Comparison of ENCODE assay signal across 16 mouse cellular contexts in genomic region chr1:192537169-192537568, GRCm38 (mm10).
DNase-seq lines count a peak whose midpoint lies in the region; ATAC-seq and TF ChIP-seq lines count a peak whose summit lies in the region.
"Had no signal": no experiment of that assay in that cellular context is flagged by ENCODE, and none has a peak within 500 bp of the region (broad histone marks: within the 10 kb centered on the region; RNA-seq: fewer than 3 reads in every experiment).

No protein-coding gene starts in this region.

- no peak overlapping the region for H3K4me3 ChIP-seq in heart, postnatal 0 days (ENCODE audit: low read depth, low read length)
- H3K4me3 ChIP-seq in bone marrow macrophage, adult 2 months (ENCODE audit: insufficient read depth, low read length), result no peak overlapping the region
- H3K4me3 ChIP-seq: forebrain, embryonic 15.5 days; limb, embryonic 13.5 days; midbrain, embryonic 13.5 days; neural tube, embryonic 12.5 days had no signal

- 58% methylated on average over 7 of the region's 7 CpGs for WGBS in heart, postnatal 0 days

- peaks cover 3% of the 10 kb centered on the region; the same call in 1 of the 2 replicates for H3K4me1 ChIP-seq in heart, postnatal 0 days (ENCODE audit: control insufficient read depth, insufficient read depth)
- peaks cover 11% of the 10 kb centered on the region for H3K4me1 ChIP-seq in bone marrow macrophage, adult 2 months (ENCODE audit: control insufficient read depth, insufficient read depth, low read length)
- H3K4me1 ChIP-seq: forebrain, embryonic 15.5 days; limb, embryonic 13.5 days; neural tube, embryonic 12.5 days had no signal

- TF ChIP-seq EP300 in heart, postnatal 0 days (IDR thresholded peaks at IDR 0.05; ENCODE audit: low read depth), result no peak

- no peak for DNase-seq in heart, postnatal 0 days (ENCODE audit: low spot score)
- no peak for DNase-seq in heart, postnatal 36 days
- peak; percentile 11 for DNase-seq in 416B (ENCODE audit: low read depth)
- peak; percentile 37 for DNase-seq in lung, postnatal 10 days
- DNase-seq in gastrocnemius, postnatal 14 days, result no peak
- DNase-seq in left cerebral cortex, postnatal 25 days (ENCODE audit: low spot score in 2 of 2), result no peak
- no peak for DNase-seq in left cerebral cortex, postnatal 14 days (ENCODE audit: low spot score in 2 of 2)
- DNase-seq: cerebellum, adult 9-10 months; gastrocnemius, postnatal 36 days; kidney, postnatal 10 days; retina, postnatal 1 day had no signal

- no peaks in the 10 kb centered on the region for H3K36me3 ChIP-seq in heart, postnatal 0 days (replicated peaks; ENCODE audit: control insufficient read depth, insufficient read depth, low read length)
- H3K36me3 ChIP-seq: forebrain, embryonic 15.5 days; limb, embryonic 13.5 days; midbrain, embryonic 13.5 days; neural tube, embryonic 12.5 days had no signal

- intact Hi-C loops in heart, postnatal 36 days (cut with DNase I), result no loop called here
- intact Hi-C loops in gastrocnemius, postnatal 14 days (cut with DNase I; ENCODE audit: low total_unique reads), result no loop called here
- intact Hi-C loops in left cerebral cortex, postnatal 25 days (cut with DNase I), result no loop called here
- intact Hi-C loops in left cerebral cortex, postnatal 14 days (cut with DNase I), result no loop called here

- H3K9ac ChIP-seq in heart, postnatal 0 days (replicated peaks; ENCODE audit: low read depth, low read length), result no peak overlapping the region
- H3K9ac ChIP-seq: forebrain, embryonic 15.5 days; limb, embryonic 13.5 days; midbrain, embryonic 13.5 days; neural tube, embryonic 12.5 days had no signal

- no peaks in the 10 kb centered on the region for H3K27me3 ChIP-seq in heart, postnatal 0 days (ENCODE audit: control insufficient read depth, insufficient read depth, low read length)
- H3K27me3 ChIP-seq: forebrain, embryonic 15.5 days; limb, embryonic 13.5 days; midbrain, embryonic 13.5 days; neural tube, embryonic 12.5 days had no signal

- H3K4me2 ChIP-seq in heart, postnatal 0 days (ENCODE audit: low read depth, low read length), result no peak overlapping the region
- H3K4me2 ChIP-seq: forebrain, embryonic 15.5 days; limb, embryonic 13.5 days; midbrain, embryonic 13.5 days; neural tube, embryonic 12.5 days had no signal

- no peaks in the 10 kb centered on the region for H3K9me3 ChIP-seq in heart, postnatal 0 days (replicated peaks; ENCODE audit: control insufficient read depth, low read length)
- H3K9me3 ChIP-seq: forebrain, embryonic 15.5 days; limb, embryonic 13.5 days; midbrain, embryonic 13.5 days; neural tube, embryonic 12.5 days had no signal

- ATAC-seq in heart, postnatal 0 days (ENCODE audit: insufficient read depth, low read depth), result peak; percentile 41; the same call in 1 of the 2 replicates
- ATAC-seq: forebrain, embryonic 15.5 days; midbrain, embryonic 13.5 days had no signal

- TF ChIP-seq POLR2A in bone marrow macrophage, adult 2 months (IDR thresholded peaks at IDR 0.05; ENCODE audit: borderline replicate concordance, low read depth, low read length), result no peak

- no peak for TF ChIP-seq CTCF in heart, postnatal 0 days (IDR thresholded peaks at IDR 0.05; ENCODE audit: low read depth)
- TF ChIP-seq CTCF in bone marrow macrophage, adult 2 months (IDR thresholded peaks at IDR 0.05; ENCODE audit: low read depth, low read length), result no peak

- no peak overlapping the region for H3K27ac ChIP-seq in heart, postnatal 0 days (ENCODE audit: low read depth)
- H3K27ac ChIP-seq in bone marrow macrophage, adult 2 months (ENCODE audit: insufficient read depth, low read depth, low read length), result peak overlapping the region; percentile 42
- H3K27ac ChIP-seq: forebrain, embryonic 15.5 days; limb, embryonic 13.5 days; midbrain, embryonic 13.5 days; neural tube, embryonic 12.5 days had no signal

Comparison
In these comparisons a context has a peak if more than half of its experiments do, and no peak if none do; other contexts are left out.
1. DNase-seq: peak in 416B (single experiment) and lung, postnatal 10 days (single experiment); none in heart, postnatal 0 days (single experiment), heart, postnatal 36 days (0 of 2), gastrocnemius, postnatal 14 days (single experiment), left cerebral cortex, postnatal 25 days (0 of 2) and left cerebral cortex, postnatal 14 days (0 of 2).